Mouse (Mus musculus) layer of hippocampus, adult 2 months (tissue): ENCODE measurements around the gene Galk1. TPM values are rescaled to one million over a fixed set of nuclear protein-coding genes. Genes with fewer than 3 reads are reported as not detected.
"Not testable (repeated sequence)": the region's sequence is repeated elsewhere in the genome, so short reads cannot be mapped to it uniquely, and the experiment has no call there.

ENCODE experiments used
- DNase-seq, 2 experiments: peaks; one replicate each; pipeline ENCODE4 v3.0.0; 2022; ENCODE audit warnings: low spot score in 2 of 2
- H3K27ac ChIP-seq: fragments of 200-600 bp; 2 replicates; pipeline ENCODE4 v1.8.1; 2022
- H3K4me3 ChIP-seq: fragments of 200-600 bp; 2 replicates; pipeline ENCODE4 v1.8.1; 2022; ENCODE audit warnings: mild to moderate bottlenecking
- CTCF ChIP-seq: fragments of 200-600 bp; conservative IDR thresholded peaks from 2 replicates; pipeline ENCODE4 v1.8.1; 2022; ENCODE audit warnings: antibody characterized with exemption, mild to moderate bottlenecking, moderate library complexity
- total RNA-seq, 2 experiments: library from RNA; stranded (reverse); gene quantifications; 2 replicates each; pipeline ENCODE4 v1.2.3; 2021

The Galk1 gene
- total RNA-seq, 2 experiments from 2014 or later = 13.3 to 13.5 TPM

DNA sequence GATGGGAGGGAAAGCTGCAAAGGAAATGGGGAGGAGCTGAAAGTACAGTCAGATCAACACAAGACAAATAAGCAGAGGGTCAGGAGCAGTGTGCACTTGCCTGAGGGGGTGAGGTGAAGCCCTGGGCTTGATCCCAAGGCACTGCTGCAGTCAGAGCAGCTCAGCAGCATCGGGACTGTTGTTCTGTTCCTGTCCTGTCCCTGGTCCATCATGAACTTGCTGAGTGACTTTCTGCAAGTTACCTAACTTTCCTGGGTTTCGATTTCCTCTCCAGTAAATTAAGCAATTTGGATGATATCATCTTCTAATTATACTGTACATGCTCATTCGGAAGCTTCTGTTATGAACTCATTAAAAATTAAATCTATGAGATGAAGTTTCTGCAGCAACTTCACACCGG is 15.2 kb upstream of the Galk1 start, which contains the start of gene H3f3b:
Gene H3f3b, minus strand, starts transcription at position 207 of the 400 bp plus-strand sequence.
- DNase-seq = no peak
- no peak within 1 kb of the TSS for H3K27ac ChIP-seq
- H3K4me3 ChIP-seq = no peak within 1 kb of the TSS
- no peak for TF ChIP-seq CTCF

GRCm38 (mm10) chr11:116025056-116025845 is 12.7 kb upstream of the Galk1 start:
- no peak for DNase-seq
- Histone ChIP-seq H3K27ac (peak overlapping the region; percentile 74), H3K4me3 (no peak overlapping the region)
- no peak for TF ChIP-seq CTCF

- no peak for TF ChIP-seq CTCF
- peak overlapping the region; percentile 98 for H3K27ac ChIP-seq
- peak; percentile 92 to 98 for DNase-seq
- H3K4me3 ChIP-seq = peak overlapping the region; percentile 93
These were observed 11.9 kb upstream of the Galk1 start for GRCm38 (mm10) chr11:116024356-116024808.

- H3K4me3 ChIP-seq = peak overlapping the region; percentile 93
- TF ChIP-seq CTCF = peak; percentile 94
- DNase-seq = peak; percentile 72 to 76
- peak overlapping the region; percentile 98 for H3K27ac ChIP-seq
These were observed 11.3 kb upstream of the Galk1 start for GRCm38 (mm10) chr11:116023771-116024355.

DNA sequence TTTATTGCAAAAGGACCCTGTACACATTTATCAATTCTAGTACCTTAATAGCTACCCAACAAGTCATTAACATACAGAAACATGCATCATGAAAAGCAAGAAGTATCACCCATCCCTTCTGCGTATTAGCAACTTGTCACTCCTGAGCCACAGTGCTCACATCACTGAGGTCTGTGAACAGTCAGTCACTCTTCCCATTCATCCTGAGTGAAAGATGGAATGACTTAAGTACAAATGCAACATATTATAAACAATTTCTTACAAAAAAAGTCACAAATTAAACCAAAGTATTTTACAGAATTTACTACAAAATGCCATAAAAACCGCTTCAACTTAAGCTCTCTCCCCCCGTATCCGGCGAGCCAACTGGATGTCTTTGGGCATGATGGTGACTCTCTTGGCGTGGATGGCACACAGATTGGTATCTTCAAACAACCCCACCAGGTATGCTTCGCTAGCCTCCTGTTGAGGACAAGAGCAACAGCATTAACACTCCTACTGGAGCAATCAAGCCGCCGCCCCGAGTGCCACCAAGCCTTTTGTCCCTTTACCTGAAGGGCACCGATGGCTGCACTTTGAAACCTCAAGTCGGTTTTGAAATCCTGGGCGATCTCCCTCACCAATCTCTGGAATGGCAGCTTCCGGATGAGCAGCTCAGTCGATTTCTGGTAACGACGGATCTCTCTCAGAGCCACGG is 10.7 kb upstream of the Galk1 start:
- not testable (repeated sequence) for DNase-seq
- Histone ChIP-seq H3K4me3 (peak overlapping the region; percentile 93), H3K27ac (peak overlapping the region; percentile 98)

DNA sequence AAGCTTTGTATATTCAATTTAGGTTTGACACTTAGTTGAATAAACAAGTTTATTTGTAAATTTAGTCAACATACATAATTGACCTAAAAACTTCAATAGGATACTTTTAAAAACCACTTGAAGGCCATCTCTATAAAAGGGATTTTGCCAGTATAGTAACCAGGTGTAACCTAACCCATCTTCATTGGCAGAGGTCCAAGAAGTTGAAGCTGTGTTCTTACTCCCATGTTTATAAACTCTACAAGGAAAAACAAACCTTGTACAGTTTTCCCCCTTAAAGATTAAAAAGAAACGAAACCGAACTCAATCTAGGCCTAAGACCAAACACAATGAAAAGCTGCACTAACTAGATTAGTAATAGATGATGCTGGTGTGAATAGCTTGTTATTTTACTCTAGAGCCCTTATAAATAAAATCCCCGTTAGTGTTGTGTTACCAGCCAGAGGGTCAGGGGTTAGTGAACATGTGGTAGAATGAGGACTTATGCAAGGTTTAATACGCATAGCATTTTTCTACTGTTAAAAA is 9.8 kb upstream of the Galk1 start:
- peak overlapping the region; percentile 56 for H3K4me3 ChIP-seq
- H3K27ac ChIP-seq = no peak overlapping the region; the same call in 1 of the 2 replicates
- DNase-seq = no peak
- TF ChIP-seq CTCF = no peak

DNA sequence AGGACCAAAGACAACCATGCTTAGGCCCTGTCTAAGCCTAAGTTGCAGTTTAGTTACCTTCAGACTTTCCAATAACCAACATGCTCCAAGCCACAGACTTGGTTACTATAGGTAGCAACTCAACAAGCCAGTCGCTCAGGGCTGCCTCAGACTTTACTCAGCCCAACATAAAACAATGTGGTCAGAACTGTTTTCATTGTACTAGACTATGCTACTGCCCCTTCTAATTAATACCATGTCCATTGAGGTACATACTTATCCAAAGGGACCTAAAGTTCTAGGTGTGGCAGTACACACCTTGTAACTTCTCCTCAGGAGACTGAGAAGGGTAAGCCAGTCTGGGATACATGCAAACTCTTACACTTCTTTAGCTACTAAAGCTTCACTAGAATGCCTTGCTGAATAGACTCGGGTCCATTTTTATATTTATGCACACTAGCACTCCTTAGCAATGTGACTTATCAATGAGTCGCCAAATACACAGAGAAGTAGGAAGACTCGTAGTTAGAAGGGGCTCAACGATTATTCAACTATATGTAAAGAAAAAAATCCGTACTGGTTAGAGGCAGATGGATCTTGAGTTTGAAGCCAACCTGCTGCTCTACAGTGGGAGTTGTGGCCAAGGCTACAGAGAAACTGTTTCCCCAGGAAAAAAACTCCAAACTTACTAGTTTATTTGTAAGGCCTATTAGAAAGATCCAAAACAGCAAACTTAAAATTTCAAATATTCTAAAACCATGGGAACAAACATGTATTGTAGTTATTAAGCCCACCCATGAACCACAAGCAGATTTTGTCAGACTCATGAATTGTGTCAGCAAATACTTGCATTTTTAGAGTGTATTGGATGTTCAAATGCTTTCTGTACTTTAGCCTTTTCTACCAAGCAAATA is 9.1 kb upstream of the Galk1 start:
- no peak overlapping the region; the same call in 1 of the 2 replicates for H3K4me3 ChIP-seq
- H3K27ac ChIP-seq = no peak overlapping the region
- DNase-seq = no peak
- TF ChIP-seq CTCF = no peak

DNA sequence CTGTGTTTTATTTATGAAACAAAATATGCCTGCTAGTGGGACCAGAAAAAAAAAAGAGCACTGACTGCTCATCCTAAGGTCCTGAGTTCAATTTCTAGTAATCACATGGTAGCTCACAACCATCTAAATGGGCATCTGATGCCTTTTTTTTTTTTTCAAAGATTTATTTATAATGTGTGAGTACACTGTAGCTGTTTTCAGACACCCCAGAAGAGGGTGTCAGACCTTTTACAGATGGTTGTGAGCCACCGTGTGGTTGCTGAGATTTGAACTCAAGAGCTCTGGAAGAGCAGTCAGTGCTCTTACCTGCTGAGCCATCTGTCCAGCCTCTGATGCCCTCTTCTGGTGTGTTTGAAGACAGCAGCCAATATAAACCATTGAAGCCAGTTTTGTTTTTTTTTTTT is 8.0 kb upstream of the Galk1 start:
- no peak overlapping the region for H3K4me3 ChIP-seq
- no peak overlapping the region for H3K27ac ChIP-seq
- TF ChIP-seq CTCF = peak; percentile 65
- no peak for DNase-seq

GRCm38 (mm10) chr11:116019976-116020411 is 7.5 kb upstream of the Galk1 start:
- no peak overlapping the region for H3K27ac ChIP-seq
- DNase-seq = no peak
- no peak overlapping the region for H3K4me3 ChIP-seq
- no peak for TF ChIP-seq CTCF

- no peak overlapping the region for H3K4me3 ChIP-seq
- no peak for DNase-seq
- TF ChIP-seq CTCF = no peak
- no peak overlapping the region for H3K27ac ChIP-seq
These were observed 6.9 kb upstream of the Galk1 start for GRCm38 (mm10) chr11:116019360-116019791.

- H3K27ac ChIP-seq, DNase-seq, H3K4me3 ChIP-seq: not testable (repeated sequence)
These were observed 6.3 kb upstream of the Galk1 start for GRCm38 (mm10) chr11:116018867-116019266.

- Histone ChIP-seq H3K27ac (no peak overlapping the region), H3K4me3 (no peak overlapping the region)
- peak; percentile 66 for TF ChIP-seq CTCF
- DNase-seq = no peak
These were observed 5.6 kb upstream of the Galk1 start for GRCm38 (mm10) chr11:116018106-116018505.
